Mouse (Mus musculus) liver, embryonic 14 days (tissue): Measurements from ENCODE around the gene Foxb1. TPM values are rescaled to one million over a fixed set of nuclear protein-coding genes. Genes with fewer than 3 reads are reported as not detected.

Experiments used
- polyA plus RNA-seq: library from polyadenylated mRNA; depleted of rRNA; stranded (reverse); fragments of >200 nt; gene quantifications from 2 replicates; pipeline ENCODE4 v1.2.3, GENCODE M21; 2012; rRNA removed

The Foxb1 gene
- polyA plus RNA-seq = not detected in 2 replicates

GRCm38 (mm10) chr9:69760371-69761301 is at the start of gene Foxb1:
Gene Foxb1 (minus strand): TSS chr9:69760940.

Other genes with a start within 250 kb of the Foxb1 start
- gene Bnip2, start 228.5 kb upstream of the Foxb1 start, polyA plus RNA-seq = 26.2 and 27.8 TPM in 2 replicates